Mouse (Mus musculus) spleen, postnatal 36 days (tissue): ENCODE measurements around the gene Stard13.

Source experiments
- DNase-seq, 2 experiments: peaks; one replicate each; pipeline ENCODE4 v3.0.0; 2022; ENCODE audit warnings: low spot score in 2 of 2, mixed read lengths in 1 of 2

Gene Stard13

DNA sequence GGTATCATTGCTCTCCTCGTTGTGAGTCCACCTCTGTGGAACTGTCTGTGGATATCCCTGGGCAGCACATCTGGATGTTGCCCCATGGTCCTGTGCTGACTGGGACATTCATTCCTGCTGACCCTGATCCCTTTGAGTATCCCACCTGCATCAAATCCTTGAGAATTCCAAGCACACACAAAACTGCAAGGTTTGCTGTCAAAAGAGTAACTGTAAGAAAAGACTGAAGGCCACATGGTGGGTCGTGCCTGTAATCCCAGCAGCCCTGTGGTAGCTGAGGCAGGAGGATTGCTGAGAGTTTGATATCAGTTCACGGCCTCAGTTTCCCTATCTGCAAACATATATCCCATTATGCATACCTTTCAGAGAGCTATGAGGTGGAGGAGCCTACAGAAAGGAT, 126.8 kb downstream of the Stard13 start:
- DNase-seq, result no peak

DNA sequence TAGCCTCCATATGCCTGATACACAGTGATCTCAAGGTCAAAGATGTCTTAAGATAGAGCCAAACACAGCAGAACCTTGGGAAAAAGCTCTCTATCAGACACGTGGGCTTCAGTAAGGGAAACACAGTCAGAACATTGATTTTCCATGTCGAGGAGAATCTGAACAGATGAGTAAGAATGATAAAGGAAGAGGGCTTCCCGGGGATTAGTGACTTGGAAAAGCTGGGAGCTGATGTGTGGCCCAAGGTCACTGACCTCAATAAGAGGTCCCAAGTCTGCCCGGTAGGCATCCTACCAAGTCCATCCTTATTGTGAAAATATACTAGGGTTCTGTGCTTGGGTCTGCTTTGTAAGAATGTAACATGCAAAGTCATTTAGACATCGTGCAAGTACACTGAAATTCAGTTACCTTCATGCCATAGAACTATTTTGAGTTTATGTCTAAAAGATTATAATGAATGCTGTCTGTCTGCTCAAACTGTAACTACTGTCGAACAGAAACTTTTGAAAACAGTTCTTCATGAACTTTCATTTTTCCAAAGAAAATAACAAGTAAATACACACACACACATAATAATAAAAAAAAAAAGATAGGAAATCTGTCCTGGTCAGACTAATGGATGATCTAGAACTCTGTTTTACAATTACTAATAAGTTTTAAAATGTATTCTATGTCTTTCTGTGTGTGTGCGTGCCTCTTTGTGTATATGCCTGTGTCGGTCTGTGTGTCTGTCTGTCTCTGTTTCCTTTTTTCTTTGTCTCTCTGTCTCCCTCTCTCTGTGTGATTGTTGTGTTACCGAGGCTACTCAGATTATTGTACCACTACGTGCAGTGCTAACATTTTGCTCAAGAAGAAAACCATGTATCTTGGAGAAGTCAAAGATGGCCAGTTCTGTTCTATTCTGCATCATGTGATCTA, 128.3 kb downstream of the Stard13 start:
- no peak for DNase-seq

DNA sequence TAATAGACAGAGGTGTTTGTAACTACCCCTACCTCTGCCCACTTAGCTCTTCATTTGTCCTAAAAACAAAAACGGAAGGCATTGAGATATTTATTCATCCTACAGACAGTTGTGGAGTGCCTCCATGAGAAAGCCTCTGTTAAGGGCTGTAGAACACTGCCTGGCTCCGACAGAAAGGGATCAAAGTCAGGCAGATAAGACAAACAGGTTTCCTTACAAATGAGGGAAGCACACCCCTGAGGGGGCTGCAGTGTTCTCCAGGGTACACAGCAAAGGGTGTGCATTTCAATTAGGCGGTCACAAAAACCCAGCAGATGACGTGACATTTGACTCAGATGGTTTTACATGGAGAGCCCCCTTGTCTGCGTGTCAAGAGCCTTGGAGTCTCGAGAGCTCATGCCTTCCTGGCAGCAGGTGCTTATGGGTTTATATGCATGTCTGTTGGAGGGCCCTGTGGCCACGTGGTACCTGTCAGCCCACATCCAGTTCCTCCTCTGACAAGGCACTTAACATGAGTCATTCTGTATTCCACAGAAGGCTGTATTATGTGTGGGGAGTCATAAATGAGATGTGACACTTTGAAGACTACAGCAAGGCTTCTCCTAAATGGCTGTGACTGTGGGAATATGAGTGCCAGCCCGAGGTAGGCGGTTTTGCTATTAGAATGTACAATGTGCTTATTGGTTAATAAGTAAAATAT, 129.1 kb downstream of the Stard13 start:
- no peak for DNase-seq

DNA sequence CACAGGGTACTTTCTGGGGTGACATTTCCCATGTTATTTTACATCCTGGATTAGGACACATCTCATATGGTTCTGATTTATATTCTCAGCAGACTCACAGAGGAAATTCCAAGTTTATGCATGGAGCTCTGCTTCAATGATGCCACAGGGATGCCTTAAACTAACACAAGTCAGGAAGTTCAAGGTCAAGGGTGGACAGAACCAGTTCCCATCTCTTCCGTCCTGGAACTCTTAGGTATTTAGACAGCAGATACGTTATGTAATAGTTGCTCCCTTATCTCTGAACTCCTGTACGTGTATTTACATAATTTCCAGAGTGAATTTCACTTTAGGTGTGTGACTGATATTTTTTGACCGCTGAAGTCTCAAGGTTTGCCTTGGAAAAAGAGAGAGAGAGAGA, 130.4 kb downstream of the Stard13 start:
- DNase-seq, result no peak

DNA sequence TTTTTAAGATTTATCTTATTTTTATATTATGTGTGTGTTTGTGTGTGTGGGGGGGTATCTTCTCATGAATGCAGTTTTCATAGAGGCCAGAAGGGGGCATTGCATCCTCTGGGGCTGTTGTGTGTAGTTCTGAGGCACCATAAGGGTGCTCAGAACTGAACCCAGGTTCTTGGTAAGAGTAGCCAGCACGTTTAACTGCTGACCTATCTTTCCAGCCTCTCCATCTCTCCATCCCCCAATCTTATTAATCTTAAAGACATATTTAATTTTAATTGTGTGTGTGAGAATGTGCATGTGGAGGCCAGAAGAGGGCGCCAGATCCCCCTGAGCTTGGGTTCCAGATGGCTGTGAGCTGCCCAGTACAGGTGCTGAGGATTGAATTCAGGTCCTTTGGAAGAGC, 131.4 kb downstream of the Stard13 start:
- no peak for DNase-seq

DNA sequence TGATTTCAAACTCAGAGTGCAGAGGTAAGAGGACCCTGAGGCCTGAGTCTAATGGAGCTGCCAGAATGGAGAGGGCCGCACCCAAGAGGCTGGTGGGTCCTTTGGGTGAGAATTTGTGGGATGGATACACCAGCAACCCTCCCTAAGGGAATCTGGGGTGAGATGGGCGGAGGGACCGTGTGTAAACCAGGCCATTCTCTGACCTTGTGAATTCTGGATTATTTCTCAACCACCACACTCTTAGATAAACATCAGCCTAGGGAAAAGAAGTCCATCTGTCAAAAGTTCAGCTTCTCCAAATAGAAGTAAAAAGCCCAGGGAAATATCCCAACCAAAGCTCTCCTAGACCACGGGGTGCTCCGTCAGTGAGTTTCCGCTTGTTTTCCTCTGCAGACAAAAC, 137.6 kb downstream of the Stard13 start:
- no peak for DNase-seq

DNA sequence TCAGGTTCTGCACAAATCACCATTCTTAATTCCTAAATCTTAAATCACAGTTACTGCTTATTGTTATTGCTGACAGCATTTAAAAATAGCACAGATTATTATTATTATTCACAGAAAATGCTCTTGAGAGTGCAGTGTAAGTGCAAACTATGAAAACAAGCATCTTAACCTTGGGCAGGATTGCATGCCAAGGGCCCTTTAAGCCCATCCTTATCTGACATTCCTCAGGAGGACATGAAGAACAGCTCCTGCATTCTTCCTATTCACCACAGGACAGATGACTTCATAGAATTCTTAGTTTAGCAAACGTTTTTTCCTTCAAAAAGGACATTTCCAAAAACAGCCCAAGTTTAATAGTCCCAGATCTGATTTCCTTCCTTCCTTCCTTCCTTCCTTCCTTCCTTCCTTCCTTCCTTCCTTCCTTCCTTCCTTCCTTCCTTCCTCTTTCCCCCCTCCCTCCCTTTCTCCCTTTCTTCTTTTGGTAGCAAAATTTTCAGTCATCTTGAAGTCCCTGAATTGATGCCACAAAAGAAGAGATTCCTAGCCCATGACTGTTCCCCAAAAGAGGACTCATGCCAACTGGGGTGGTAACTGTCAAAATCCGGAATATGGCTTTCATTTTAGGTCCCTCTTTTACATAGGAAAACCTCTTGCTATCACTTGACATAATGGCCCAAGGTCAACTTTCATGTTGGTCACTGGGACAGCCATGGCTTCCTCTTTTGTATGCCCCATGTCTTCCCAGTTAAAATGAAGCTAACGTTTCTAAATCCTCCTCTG, 140.6 kb downstream of the Stard13 start:
- no peak for DNase-seq

DNA sequence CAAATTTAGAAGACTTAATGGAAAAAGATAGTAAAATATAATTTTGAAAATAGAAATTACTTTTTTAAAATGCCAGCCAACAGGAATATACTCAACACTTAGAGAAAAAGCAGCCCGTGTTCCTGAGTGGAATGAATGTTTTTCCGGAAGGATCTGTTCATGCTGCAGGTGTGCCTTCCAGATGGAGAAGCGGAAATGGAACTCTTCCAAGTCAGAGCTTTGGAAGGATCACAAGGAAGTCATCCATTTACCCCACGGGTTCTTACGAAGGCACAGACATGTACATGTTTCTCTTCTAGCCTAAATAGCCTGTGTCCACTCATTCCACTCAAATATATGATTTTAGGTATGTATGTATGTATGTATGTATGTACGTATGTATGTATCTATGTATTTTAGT, 142.6 kb downstream of the Stard13 start:
- DNase-seq, result no peak

DNA sequence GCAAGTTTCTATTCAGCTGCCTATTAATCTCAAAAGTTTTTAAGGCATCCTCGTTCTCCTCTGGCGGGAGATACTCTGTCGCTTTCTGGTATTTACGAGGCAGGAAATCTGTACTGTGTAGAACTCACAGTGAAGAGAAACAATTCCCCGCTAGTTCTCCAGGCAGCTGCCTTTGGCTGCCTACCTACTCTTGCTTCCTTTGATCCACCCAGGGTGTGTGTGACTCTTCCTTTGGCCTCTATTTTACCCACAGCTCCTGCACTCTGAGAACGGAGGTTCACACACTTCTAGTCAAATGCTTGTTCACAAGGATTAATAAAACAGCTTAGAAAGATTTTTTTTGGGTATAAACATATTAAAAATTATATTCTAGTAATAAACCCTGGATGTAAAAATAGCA, 144.4 kb downstream of the Stard13 start:
- DNase-seq, result no peak

DNA sequence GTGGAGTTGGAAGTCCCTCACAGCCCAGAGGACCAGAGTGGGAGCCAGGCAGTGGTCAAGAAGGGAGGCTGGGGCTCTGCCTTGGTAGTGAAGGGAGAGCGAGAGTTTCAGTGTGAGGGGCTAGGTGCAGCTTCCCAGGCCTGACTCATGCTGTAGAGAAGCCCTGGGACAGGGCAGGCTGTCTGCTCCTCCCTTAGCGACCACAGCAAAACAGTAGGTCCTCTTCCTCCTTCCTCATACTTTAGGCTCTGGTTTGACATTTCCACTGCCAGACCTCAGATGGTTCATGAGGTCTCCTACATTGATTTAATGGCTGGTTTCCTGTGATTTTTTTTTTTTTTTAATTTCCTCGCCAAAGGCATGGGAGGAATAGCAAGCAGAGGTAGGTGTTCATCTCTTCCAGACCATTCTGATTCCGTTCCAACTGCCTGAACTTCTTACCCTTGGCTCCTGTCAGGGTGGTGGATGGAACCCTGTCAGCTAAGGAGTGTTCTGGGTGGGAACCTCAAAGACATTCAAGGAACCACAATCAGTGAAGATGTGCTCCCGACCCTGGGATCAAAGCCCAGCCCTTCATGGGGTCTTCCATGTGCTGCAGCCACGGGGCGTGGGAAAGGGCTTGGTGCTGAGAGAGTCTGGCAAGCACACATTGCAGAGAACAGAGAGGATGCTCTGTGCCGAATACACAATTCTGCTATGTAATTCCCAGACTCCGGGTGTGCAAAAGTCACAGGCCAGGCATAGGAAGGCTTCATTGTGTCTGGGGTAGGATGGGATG, 147.0 kb downstream of the Stard13 start:
- DNase-seq, result no peak

DNA sequence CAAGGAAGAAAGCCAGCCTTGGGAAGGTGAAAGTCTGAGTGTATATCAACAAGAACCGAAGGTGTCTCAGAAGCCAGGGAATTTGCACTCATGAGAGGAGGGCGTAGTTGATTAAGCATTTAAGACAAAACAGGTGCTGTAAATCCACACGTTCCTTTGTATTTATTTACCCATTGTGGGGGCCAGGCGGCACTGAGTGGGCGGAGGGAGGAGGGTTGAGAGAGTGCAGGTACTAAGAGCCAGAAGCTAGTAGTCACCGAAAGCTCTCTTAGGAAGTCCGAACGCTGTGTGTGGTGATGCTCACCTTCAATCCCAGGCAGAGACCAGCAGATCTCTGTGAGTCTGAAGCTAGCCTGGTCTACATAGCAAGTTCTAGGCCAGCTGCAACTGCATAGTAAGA, 147.9 kb downstream of the Stard13 start:
- no peak for DNase-seq

DNA sequence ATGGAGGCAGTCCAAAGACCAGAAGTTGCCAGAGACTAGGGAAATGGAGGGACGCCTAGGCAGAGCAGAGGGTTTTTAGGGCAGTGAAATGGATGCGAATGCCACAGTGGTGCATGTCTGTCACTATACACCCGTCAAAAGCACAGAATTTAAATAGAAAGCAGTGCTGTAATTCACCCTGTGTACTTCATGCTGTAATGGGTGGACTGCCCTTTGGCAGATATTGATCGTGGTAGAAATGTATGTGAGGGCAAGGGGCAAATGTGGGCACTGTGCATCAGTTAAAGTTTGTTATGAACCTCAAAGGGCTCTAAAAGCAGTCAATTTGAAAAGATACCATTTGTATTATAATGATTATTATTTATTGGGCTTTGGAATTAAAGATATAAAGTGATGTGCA, 153.4 kb downstream of the Stard13 start:
- DNase-seq, result no peak

DNA sequence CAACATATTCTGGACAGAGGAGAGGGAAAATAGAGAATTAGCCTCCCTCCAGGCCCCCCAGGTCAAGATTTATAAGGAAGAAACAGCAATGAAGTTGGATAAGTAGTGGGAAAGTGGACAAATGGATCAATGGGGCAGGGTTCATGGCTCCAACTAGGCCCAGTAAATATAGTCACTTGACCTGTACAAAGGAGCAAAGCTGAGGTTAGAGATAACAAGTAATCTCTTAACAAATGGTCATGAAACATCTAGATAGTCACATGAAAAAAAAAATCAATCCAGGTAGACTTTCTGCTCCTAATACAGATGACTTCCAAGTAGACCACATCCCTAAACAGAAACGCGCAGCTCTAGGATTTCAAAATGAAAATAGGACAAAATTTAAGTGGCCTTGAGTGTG, 155.7 kb downstream of the Stard13 start:
- no peak for DNase-seq

DNA sequence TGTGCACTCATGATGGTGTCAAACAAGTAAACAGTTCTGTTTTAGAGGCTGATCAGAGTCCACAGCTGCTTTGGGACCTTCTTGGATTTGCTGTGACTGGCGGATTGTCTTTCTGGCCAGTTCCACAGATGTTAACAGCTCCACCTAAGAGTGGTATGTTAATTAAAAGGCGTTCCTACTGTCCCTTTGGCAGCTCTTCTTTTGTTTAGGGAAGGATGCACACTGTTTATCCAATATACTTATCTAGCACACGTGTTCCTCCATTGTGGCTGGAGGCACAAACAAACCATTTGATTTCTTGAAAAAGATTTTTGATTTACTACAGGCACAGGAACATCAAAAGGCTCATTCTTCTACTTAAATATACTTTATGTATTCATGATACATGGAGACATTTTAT, 156.7 kb downstream of the Stard13 start:
- no peak for DNase-seq

DNA sequence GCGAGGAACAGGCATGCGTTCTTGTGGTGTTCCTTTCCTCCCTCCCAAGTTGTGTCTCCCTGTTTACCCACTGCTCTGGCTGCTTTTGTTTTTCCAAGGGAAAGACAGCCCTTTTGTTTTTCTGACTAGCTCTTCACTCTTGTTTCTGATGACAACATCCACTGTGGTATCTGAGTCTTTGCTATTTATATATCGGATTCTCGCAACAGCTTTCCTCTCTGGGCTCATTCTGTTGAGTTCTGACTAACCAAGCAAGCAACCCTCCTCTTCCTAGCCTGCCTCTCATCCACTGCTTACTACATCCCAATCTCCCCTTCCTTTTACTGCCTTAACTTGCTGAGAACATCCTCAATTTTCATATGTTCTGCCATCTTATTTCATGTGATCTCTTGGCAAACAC, 159.4 kb downstream of the Stard13 start:
- no peak for DNase-seq

DNA sequence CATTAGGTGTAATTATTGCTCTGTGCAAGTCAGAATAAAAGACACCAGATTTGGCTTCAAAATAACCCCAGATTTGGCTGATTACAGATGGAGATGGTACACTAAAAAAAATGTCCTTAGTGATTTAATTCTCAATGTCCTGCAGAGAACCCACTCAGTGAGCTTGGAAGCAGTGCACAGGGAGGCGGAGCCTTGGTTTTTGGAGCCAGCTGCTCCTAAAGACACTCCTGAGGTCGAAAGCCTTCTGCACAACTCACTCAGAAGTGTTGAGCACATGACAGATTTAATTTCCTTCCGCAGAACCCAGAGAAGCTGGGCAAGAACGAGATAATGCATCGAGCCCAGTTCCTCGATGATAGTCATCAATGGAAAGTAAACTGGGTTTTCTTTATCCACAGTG, 162.2 kb downstream of the Stard13 start:
- DNase-seq, result no peak

DNA sequence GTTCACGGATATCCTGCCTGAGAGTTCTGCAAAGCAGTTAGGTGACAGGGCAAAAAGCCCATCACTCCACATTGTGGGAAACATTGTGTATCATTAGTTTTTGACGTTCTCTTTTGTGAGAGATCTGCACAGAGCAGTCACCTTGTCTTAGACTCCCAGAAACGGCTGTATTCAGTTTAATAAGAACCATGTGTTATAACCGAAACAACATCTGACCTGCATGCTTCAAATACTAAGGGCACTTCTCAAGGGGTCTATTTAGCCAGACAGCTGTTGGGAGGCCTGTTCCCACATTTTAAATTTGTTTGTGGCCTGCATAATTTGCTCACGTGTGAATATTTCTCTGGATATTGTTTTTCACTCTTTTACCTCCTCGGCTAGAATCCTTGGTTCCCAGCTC, 162.7 kb downstream of the Stard13 start:
- DNase-seq, result no peak

DNA sequence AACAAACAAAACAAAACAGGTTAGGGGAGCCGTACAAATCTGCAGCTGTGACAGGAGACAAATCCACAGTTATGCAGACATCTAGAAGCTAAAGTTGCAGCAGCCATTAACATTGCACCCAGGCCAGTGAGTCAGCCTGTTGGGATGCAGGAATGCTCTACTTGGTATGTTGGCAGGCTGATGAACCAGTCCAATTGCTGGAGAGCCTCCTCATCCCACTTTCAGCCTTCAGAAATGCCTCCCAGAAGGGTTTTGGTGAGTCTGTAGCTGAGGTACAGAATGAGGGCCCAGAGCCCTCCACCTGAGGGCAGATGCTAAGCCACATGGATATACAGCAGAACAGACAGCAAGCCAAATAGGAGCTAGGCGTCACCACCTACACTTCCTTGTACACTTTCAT, 164.1 kb downstream of the Stard13 start:
- DNase-seq, result no peak

DNA sequence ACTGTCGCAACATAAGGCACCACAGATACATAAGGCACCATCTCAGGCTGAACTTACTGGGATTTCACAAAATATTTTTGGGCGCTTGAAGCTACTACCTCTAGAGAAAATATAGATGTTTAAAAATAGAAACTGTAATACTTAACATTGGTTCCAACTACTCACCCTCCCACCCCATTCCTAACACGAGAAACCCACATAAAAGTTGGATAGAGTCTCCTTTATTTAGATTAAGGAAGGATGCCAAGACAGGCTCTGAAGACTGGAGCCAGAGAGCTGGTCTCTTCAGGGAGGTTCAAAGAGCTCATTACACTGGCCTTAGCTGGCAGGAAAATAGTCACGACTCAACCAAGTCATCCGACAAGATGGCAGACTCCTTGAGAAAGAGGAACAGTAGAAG, 167.6 kb downstream of the Stard13 start:
- DNase-seq, result no peak

DNA sequence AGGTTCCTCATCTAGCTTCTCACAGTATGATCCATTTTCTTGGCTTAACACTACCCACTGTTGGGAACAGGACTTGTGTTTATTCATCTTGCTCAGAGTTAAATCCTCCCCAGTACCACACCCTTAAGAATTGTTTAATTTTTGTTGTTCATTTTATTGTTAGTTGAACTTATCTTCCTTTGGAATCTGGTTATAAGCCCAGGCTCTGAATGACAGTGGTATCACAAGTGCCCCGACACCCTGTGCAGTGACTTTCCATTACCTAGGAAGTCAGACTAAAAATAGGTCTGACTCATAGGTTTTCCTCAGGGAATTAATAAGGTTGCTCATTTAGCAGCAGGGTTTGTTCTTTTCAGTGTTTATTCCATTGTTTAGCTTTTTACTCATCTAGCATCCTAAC, 168.4 kb downstream of the Stard13 start:
- no peak for DNase-seq

DNA sequence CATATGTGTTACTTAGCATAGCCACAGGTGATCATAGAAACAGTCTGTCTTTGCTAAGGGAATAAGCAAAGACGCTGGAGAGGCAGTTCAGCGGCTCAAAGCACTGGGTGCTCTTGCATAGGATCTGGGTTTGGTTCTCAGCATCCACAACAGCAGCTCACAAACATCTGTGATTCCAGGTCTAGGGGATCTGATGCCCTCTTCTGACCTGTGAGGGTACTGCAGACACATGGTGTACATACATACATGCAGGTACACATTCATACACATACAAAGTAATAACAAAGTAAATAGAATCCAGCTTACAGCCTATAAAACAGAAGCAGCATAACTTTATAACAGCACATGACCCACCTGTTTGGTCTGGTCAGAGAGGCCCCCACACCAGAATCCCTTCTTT, 171.7 kb downstream of the Stard13 start:
- no peak for DNase-seq

DNA sequence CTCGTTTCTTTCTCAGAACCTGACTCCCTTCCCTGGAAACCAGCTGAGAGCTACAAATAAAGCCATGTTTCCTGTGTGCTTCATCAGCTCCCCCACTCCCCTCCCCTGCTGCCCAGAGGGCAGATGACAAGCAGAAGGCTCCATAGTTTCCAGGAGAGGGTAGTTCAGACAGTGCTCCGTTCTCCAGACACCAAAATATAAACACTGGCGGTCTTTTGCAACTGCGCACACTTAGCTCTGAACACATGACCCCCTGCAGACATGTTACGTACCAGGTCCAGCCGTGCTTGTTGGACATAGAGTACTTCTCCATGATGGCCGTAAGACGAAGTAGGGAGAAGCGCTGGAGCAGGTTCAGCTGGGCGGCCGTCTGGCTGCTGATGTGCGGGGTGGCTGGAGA, 173.2 kb downstream of the Stard13 start:
- DNase-seq, result no peak
